Mouse (Mus musculus): ENCODE data around the gene Igf2r. TPM values are rescaled to one million over a fixed set of nuclear protein-coding genes. Genes with fewer than 3 reads are reported as not detected.

The Igf2r gene
- total and polyA plus RNA-seq, 3 experiments = 25.6 to 61.8 (median 34.6) TPM

- H3K36me3 ChIP-seq (replicated peaks in 1 of 2; ENCODE audit: control insufficient read depth in 1 of 2, insufficient read depth in 1 of 2, low read length in 1 of 2) = peaks cover 6 to 42% of the 10 kb centered on the region in 2 experiments
- H3K9ac ChIP-seq (ENCODE audit: insufficient read depth, low read depth) = no peak overlapping the region; the same call in 1 of the 2 replicates
- H3K79me2 ChIP-seq (replicated peaks; ENCODE audit: control insufficient read depth, extremely low read depth, insufficient read depth, poor library complexity, severe bottlenecking) = no peaks in the 10 kb centered on the region
- in situ Hi-C loops (cut with MboI; ENCODE audit: low pct_ligation_motif_present, low pct_unique_long_range_greater_than_20kb, low sequenced_read_pairs) (no loop called here), dilution Hi-C loops (cut with MboI; ENCODE audit: extremely low pct_ligation_motif_present, extremely low pct_unique_long_range_greater_than_20kb, low sequenced_read_pairs) (no loop called here)
- peaks cover 8 to 50% of the 10 kb centered on the region in 2 experiments for H3K4me1 ChIP-seq (ENCODE audit: control insufficient read depth in 1 of 2, insufficient read depth in 2 of 2)
- H3K4me3 ChIP-seq (replicated peaks in 1 of 3; ENCODE audit: low read depth in 2 of 3, low read length in 2 of 3, poor library complexity in 1 of 3) = peak overlapping the region in 1 of 3 experiments; percentile 30
- peak overlapping the region; percentile 75 for H3K27ac ChIP-seq (ENCODE audit: insufficient read depth, low read depth)
- H3K9me3 ChIP-seq (replicated peaks; ENCODE audit: low read length) = peaks cover 8% of the 10 kb centered on the region
- H3K27me3 ChIP-seq (replicated peaks) = no peaks in the 10 kb centered on the region
- DNase-seq (ENCODE audit: extremely low read depth) = peak; percentile 89
- H3K4me2 ChIP-seq (ENCODE audit: insufficient read depth, low read depth, poor library complexity, severe bottlenecking) = peak overlapping the region; percentile 66
- TF ChIP-seq KAT2A (IDR thresholded peaks at IDR 0.05; ENCODE audit: insufficient replicate concordance, low read length) (no peak), RAD21 (IDR thresholded peaks at IDR 0.05; ENCODE audit: low read depth, low read length) (no peak; the same call in none of the 2 replicates), USF1 (IDR thresholded peaks at IDR 0.05; ENCODE audit: low read depth, low read length) (no peak), BHLHE40 (IDR thresholded peaks at IDR 0.05; ENCODE audit: low read depth, low read length) (peak; percentile 87), MAZ (IDR thresholded peaks at IDR 0.05; ENCODE audit: low read depth, low read length) (no peak; the same call in 1 of the 2 replicates), NELFE (IDR thresholded peaks at IDR 0.05; ENCODE audit: low read depth, low read length) (peak; percentile 35; the same call in 1 of the 2 replicates), UBTF (IDR thresholded peaks at IDR 0.05; ENCODE audit: low read depth, low read length) (0 out of 2 replicates have a peak, but pooled peaks have one; percentile 38), RCOR1 (conservative IDR thresholded peaks at IDR 0.05; ENCODE audit: low read depth, low read length) (peak; percentile 95), JUN (IDR thresholded peaks at IDR 0.05; ENCODE audit: insufficient read depth, low read depth, low read length) (peak; percentile 82), NRF1 (IDR thresholded peaks at IDR 0.05; ENCODE audit: low read depth, low read length) (no peak), ELF1 (IDR thresholded peaks at IDR 0.05; ENCODE audit: low read depth, low read length) (no peak; the same call in 1 of the 2 replicates), EP300 (IDR thresholded peaks at IDR 0.05; ENCODE audit: low read length) (peak; percentile 99), SIN3A (IDR thresholded peaks at IDR 0.05; ENCODE audit: low read length) (peak; percentile 69; the same call in 1 of the 2 replicates), MXI1 (IDR thresholded peaks at IDR 0.05; ENCODE audit: low read depth, low read length) (peak; percentile 55; the same call in 1 of the 2 replicates), SMC3 (IDR thresholded peaks at IDR 0.05; ENCODE audit: low read depth, low read length) (no peak; the same call in 1 of the 2 replicates), MYC (IDR thresholded peaks at IDR 0.05; ENCODE audit: low read depth, low read length) (0 out of 2 replicates have a peak, but pooled peaks have one; percentile 50), ZC3H11A (IDR thresholded peaks at IDR 0.05; ENCODE audit: low read depth, low read length) (no peak), CHD2 (IDR thresholded peaks at IDR 0.05; ENCODE audit: low read length) (peak; percentile 92), CHD1 (IDR thresholded peaks at IDR 0.05; ENCODE audit: low read depth, low read length) (0 out of 2 replicates have a peak, but pooled peaks have one; percentile 81), ETS1 (conservative IDR thresholded peaks at IDR 0.05; ENCODE audit: low read depth, low read length) (peak; percentile 96), JUND (conservative IDR thresholded peaks at IDR 0.05; ENCODE audit: low read depth, low read length) (peak; percentile 88), TBP (conservative IDR thresholded peaks at IDR 0.05; ENCODE audit: low read depth, low read length) (no peak), GABPA (IDR thresholded peaks at IDR 0.05; ENCODE audit: insufficient replicate concordance, low read depth, low read length) (no peak), POLR2A (IDR thresholded peaks at IDR 0.05; ENCODE audit: low read depth, low read length) (peak; percentile 23; the same call in 1 of the 2 replicates), USF2 (conservative IDR thresholded peaks at IDR 0.05; ENCODE audit: low read depth, low read length) (no peak), PAX5 (IDR thresholded peaks at IDR 0.05; ENCODE audit: low read length) (no peak), MAFK (IDR thresholded peaks at IDR 0.05; ENCODE audit: insufficient replicate concordance, low read length) (peak; percentile 91), POLR2AphosphoS2 (IDR thresholded peaks at IDR 0.05; ENCODE audit: low read depth, low read length) (no peak), E2F4 (IDR thresholded peaks at IDR 0.05; ENCODE audit: insufficient replicate concordance, low read depth, low read length) (0 out of 2 replicates have a peak, but pooled peaks have one; percentile 62), ZKSCAN1 (IDR thresholded peaks at IDR 0.05; ENCODE audit: borderline replicate concordance, low read depth, low read length) (no peak), HCFC1 (IDR thresholded peaks at IDR 0.05; ENCODE audit: low read depth, low read length) (peak; percentile 23; the same call in 1 of the 2 replicates), MEF2A (IDR thresholded peaks at IDR 0.05; ENCODE audit: borderline replicate concordance, low read depth, low read length) (peak; percentile 95), CTCF (conservative IDR thresholded peaks at IDR 0.05 in 1 of 2, IDR thresholded peaks at IDR 0.05 in 1 of 2; ENCODE audit: low read depth in 2 of 2, low read length in 2 of 2) (no peak), TCF12 (IDR thresholded peaks at IDR 0.05; ENCODE audit: low read depth, low read length) (peak; percentile 94), ZNF384 (IDR thresholded peaks at IDR 0.05; ENCODE audit: low read depth, low read length) (peak; percentile 73), IRF4 (IDR thresholded peaks at IDR 0.05; ENCODE audit: low read depth, low read length) (peak; percentile 99), MAX (IDR thresholded peaks at IDR 0.05; ENCODE audit: low read length) (peak; percentile 23; the same call in 1 of the 2 replicates)
These were observed 13.7 kb upstream of the Igf2r start for GRCm38 (mm10) chr17:12782861-12783847.
